Mouse (Mus musculus): Measurements from ENCODE around the gene Mcf2.

DNA sequence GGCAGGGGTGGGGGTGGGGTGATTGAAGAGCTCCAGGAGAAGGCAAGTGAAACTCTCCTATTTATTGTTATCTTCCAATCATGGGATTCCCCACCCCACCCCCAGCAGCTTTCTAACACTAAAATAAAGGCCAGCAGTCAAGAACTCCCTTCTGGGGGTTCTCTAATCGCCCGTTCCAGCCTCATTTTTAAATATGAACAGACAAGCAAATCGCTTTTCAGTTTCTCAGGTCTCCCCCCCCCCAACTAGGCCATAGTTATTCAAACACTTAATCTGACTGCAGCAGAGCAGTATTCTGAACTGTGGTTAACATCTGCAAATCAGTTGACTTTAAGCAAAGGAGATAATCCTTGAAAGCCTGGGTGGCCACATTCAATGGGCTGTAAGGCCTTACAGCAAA lies 3.7 kb upstream of the Mcf2 start:
- TF ChIP-seq POLR2A (IDR thresholded peaks at IDR 0.05; ENCODE audit: borderline replicate concordance, extremely low read depth, low read depth, low read length): no peak
- no peak for TF ChIP-seq CTCF (IDR thresholded peaks at IDR 0.05; ENCODE audit: insufficient read depth, low read length)

Data from lung, adult 2 months (tissue).